Mouse (Mus musculus): ENCODE measurements around the gene Mad1l1. TPM values are rescaled to one million over a fixed set of nuclear protein-coding genes. Genes with fewer than 3 reads are reported as not detected.

Gene Mad1l1
- polyA plus RNA-seq, 1 experiment from 2014 or later, result 32.2 TPM

- Histone ChIP-seq H3K27ac (ENCODE audit: low read depth, low read length) (no peak overlapping the region), H3K27me3 (replicated peaks; ENCODE audit: control insufficient read depth, insufficient read depth, low read length) (no peaks in the 10 kb centered on the region), H3K4me2 (ENCODE audit: low read length) (no peak overlapping the region), H3K9me3 (ENCODE audit: control insufficient read depth, low read length) (no peaks in the 10 kb centered on the region), H3K4me3 (ENCODE audit: low read length) (no peak overlapping the region), H3K36me3 (ENCODE audit: control insufficient read depth, insufficient read depth, low read length) (peaks cover 34% of the 10 kb centered on the region), H3K4me1 (ENCODE audit: control insufficient read depth, insufficient read depth, low read depth, low read length) (no peaks in the 10 kb centered on the region), H3K9ac (ENCODE audit: low read depth, low read length) (no peak overlapping the region)
- WGBS, result 96% methylated on average over 6 of the region's 6 CpGs
- ATAC-seq, result no peak
These were observed 31.0 kb upstream of the Mad1l1 start for GRCm38 (mm10) chr5:140352352-140352751.

- Histone ChIP-seq H3K4me2 (ENCODE audit: low read length) (no peak overlapping the region), H3K4me1 (ENCODE audit: control insufficient read depth, insufficient read depth, low read depth, low read length) (no peaks in the 10 kb centered on the region), H3K9ac (ENCODE audit: low read depth, low read length) (no peak overlapping the region), H3K27ac (ENCODE audit: low read depth, low read length) (no peak overlapping the region), H3K36me3 (ENCODE audit: control insufficient read depth, insufficient read depth, low read length) (peaks cover 25% of the 10 kb centered on the region), H3K27me3 (replicated peaks; ENCODE audit: control insufficient read depth, insufficient read depth, low read length) (no peaks in the 10 kb centered on the region), H3K4me3 (ENCODE audit: low read length) (no peak overlapping the region), H3K9me3 (ENCODE audit: control insufficient read depth, low read length) (no peaks in the 10 kb centered on the region)
- no peak for ATAC-seq
- WGBS, result 94% methylated on average over 8 of the region's 8 CpGs
These were observed 29.6 kb upstream of the Mad1l1 start for GRCm38 (mm10) chr5:140350731-140351497.

- H3K36me3 ChIP-seq (ENCODE audit: control insufficient read depth, insufficient read depth, low read length), result peaks cover 25% of the 10 kb centered on the region
- no peaks in the 10 kb centered on the region for H3K4me1 ChIP-seq (ENCODE audit: control insufficient read depth, insufficient read depth, low read depth, low read length)
- H3K9me3 ChIP-seq (ENCODE audit: control insufficient read depth, low read length), result no peaks in the 10 kb centered on the region
- no peak overlapping the region for H3K9ac ChIP-seq (ENCODE audit: low read depth, low read length)
- H3K4me3 ChIP-seq (ENCODE audit: low read length), result no peak overlapping the region
- H3K27ac ChIP-seq (ENCODE audit: low read depth, low read length), result no peak overlapping the region
- no peaks in the 10 kb centered on the region for H3K27me3 ChIP-seq (replicated peaks; ENCODE audit: control insufficient read depth, insufficient read depth, low read length)
- ATAC-seq, result no peak
- no peak overlapping the region for H3K4me2 ChIP-seq (ENCODE audit: low read length)
- WGBS, result 92% methylated on average over 9 of the region's 9 CpGs
These were observed 28.5 kb upstream of the Mad1l1 start for GRCm38 (mm10) chr5:140349882-140350281.

GRCm38 (mm10) chr5:140346050-140346449 lies 24.7 kb upstream of the Mad1l1 start:
- H3K4me1 ChIP-seq (ENCODE audit: control insufficient read depth, insufficient read depth, low read depth, low read length), result no peaks in the 10 kb centered on the region
- peaks cover 10% of the 10 kb centered on the region; the same call in 1 of the 2 replicates for H3K36me3 ChIP-seq (ENCODE audit: control insufficient read depth, insufficient read depth, low read length)
- H3K4me2 ChIP-seq (ENCODE audit: low read length), result no peak overlapping the region
- no peak overlapping the region for H3K27ac ChIP-seq (ENCODE audit: low read depth, low read length)
- H3K27me3 ChIP-seq (replicated peaks; ENCODE audit: control insufficient read depth, insufficient read depth, low read length), result no peaks in the 10 kb centered on the region
- no peak overlapping the region for H3K9ac ChIP-seq (ENCODE audit: low read depth, low read length)
- no peak overlapping the region for H3K4me3 ChIP-seq (ENCODE audit: low read length)
- H3K9me3 ChIP-seq (ENCODE audit: control insufficient read depth, low read length), result no peaks in the 10 kb centered on the region
- 75% methylated on average over 1 of the region's 1 CpGs for WGBS
- no peak for ATAC-seq

GRCm38 (mm10) chr5:140345244-140345643 lies 23.9 kb upstream of the Mad1l1 start:
- H3K9me3 ChIP-seq (ENCODE audit: control insufficient read depth, low read length), result no peaks in the 10 kb centered on the region
- H3K4me3 ChIP-seq (ENCODE audit: low read length), result no peak overlapping the region
- no peak overlapping the region for H3K9ac ChIP-seq (ENCODE audit: low read depth, low read length)
- H3K36me3 ChIP-seq (ENCODE audit: control insufficient read depth, insufficient read depth, low read length), result peaks cover 10% of the 10 kb centered on the region; the same call in 1 of the 2 replicates
- 95% methylated on average over 4 of the region's 4 CpGs for WGBS
- no peak overlapping the region for H3K4me2 ChIP-seq (ENCODE audit: low read length)
- no peaks in the 10 kb centered on the region for H3K4me1 ChIP-seq (ENCODE audit: control insufficient read depth, insufficient read depth, low read depth, low read length)
- H3K27me3 ChIP-seq (replicated peaks; ENCODE audit: control insufficient read depth, insufficient read depth, low read length), result no peaks in the 10 kb centered on the region
- no peak overlapping the region for H3K27ac ChIP-seq (ENCODE audit: low read depth, low read length)
- no peak for ATAC-seq

GRCm38 (mm10) chr5:140342880-140343279 lies 21.5 kb upstream of the Mad1l1 start:
- no peak overlapping the region for H3K9ac ChIP-seq (ENCODE audit: low read depth, low read length)
- no peaks in the 10 kb centered on the region for H3K9me3 ChIP-seq (ENCODE audit: control insufficient read depth, low read length)
- peaks cover 14% of the 10 kb centered on the region for H3K36me3 ChIP-seq (ENCODE audit: control insufficient read depth, insufficient read depth, low read length)
- WGBS, result 89% methylated on average over 4 of the region's 4 CpGs
- no peaks in the 10 kb centered on the region for H3K27me3 ChIP-seq (replicated peaks; ENCODE audit: control insufficient read depth, insufficient read depth, low read length)
- H3K4me2 ChIP-seq (ENCODE audit: low read length), result no peak overlapping the region
- no peak for ATAC-seq
- H3K27ac ChIP-seq (ENCODE audit: low read depth, low read length), result no peak overlapping the region
- no peak overlapping the region for H3K4me3 ChIP-seq (ENCODE audit: low read length)
- no peaks in the 10 kb centered on the region for H3K4me1 ChIP-seq (ENCODE audit: control insufficient read depth, insufficient read depth, low read depth, low read length)

GRCm38 (mm10) chr5:140339836-140340235 lies 18.5 kb upstream of the Mad1l1 start:
- no peak overlapping the region for H3K27ac ChIP-seq (ENCODE audit: low read depth, low read length)
- no peak overlapping the region for H3K9ac ChIP-seq (ENCODE audit: low read depth, low read length)
- ATAC-seq, result no peak
- WGBS, result 95% methylated on average over 3 of the region's 3 CpGs
- H3K36me3 ChIP-seq (ENCODE audit: control insufficient read depth, insufficient read depth, low read length), result peaks cover 14% of the 10 kb centered on the region
- H3K4me1 ChIP-seq (ENCODE audit: control insufficient read depth, insufficient read depth, low read depth, low read length), result no peaks in the 10 kb centered on the region
- no peak overlapping the region for H3K4me3 ChIP-seq (ENCODE audit: low read length)
- H3K4me2 ChIP-seq (ENCODE audit: low read length), result no peak overlapping the region
- no peaks in the 10 kb centered on the region for H3K9me3 ChIP-seq (ENCODE audit: control insufficient read depth, low read length)
- no peaks in the 10 kb centered on the region for H3K27me3 ChIP-seq (replicated peaks; ENCODE audit: control insufficient read depth, insufficient read depth, low read length)

- Histone ChIP-seq H3K4me1 (ENCODE audit: control insufficient read depth, insufficient read depth, low read depth, low read length) (no peaks in the 10 kb centered on the region), H3K9ac (ENCODE audit: low read depth, low read length) (no peak overlapping the region), H3K36me3 (ENCODE audit: control insufficient read depth, insufficient read depth, low read length) (peaks cover 10% of the 10 kb centered on the region), H3K4me2 (ENCODE audit: low read length) (no peak overlapping the region), H3K27me3 (replicated peaks; ENCODE audit: control insufficient read depth, insufficient read depth, low read length) (no peaks in the 10 kb centered on the region), H3K9me3 (ENCODE audit: control insufficient read depth, low read length) (no peaks in the 10 kb centered on the region), H3K27ac (ENCODE audit: low read depth, low read length) (no peak overlapping the region), H3K4me3 (ENCODE audit: low read length) (no peak overlapping the region)
- no peak for ATAC-seq
- WGBS, result 92% methylated on average over 4 of the region's 4 CpGs
These were observed 17.4 kb upstream of the Mad1l1 start for GRCm38 (mm10) chr5:140338779-140339178.

- no peak for ATAC-seq
- Histone ChIP-seq H3K4me1 (ENCODE audit: control insufficient read depth, insufficient read depth, low read depth, low read length) (peaks cover 4% of the 10 kb centered on the region), H3K4me3 (ENCODE audit: low read length) (no peak overlapping the region), H3K9me3 (ENCODE audit: control insufficient read depth, low read length) (no peaks in the 10 kb centered on the region), H3K4me2 (ENCODE audit: low read length) (no peak overlapping the region), H3K9ac (ENCODE audit: low read depth, low read length) (no peak overlapping the region), H3K27me3 (replicated peaks; ENCODE audit: control insufficient read depth, insufficient read depth, low read length) (no peaks in the 10 kb centered on the region), H3K36me3 (ENCODE audit: control insufficient read depth, insufficient read depth, low read length) (peaks cover 8% of the 10 kb centered on the region), H3K27ac (ENCODE audit: low read depth, low read length) (no peak overlapping the region)
- 78% methylated on average over 1 of the region's 1 CpGs for WGBS
These were observed 15.3 kb upstream of the Mad1l1 start for GRCm38 (mm10) chr5:140336680-140337079.
